Mouse (Mus musculus) lung, adult 18-20 months (tissue): ENCODE measurements at regions not wholly inside any gene's neighbourhood (a gene's known extent, or its start where the extent isn't known, plus 50 kb on each side); places are given as distances from the start of the nearest gene placed in this dataset.
A peak's percentile ranks its signal among the peaks of the same experiment; 100 is the strongest.

Source experiments
- DNase-seq, 2 experiments: peaks; one replicate each; pipeline ENCODE4 v3.0.0; 2022; ENCODE audit warnings: mixed read lengths in 2 of 2

DNA sequence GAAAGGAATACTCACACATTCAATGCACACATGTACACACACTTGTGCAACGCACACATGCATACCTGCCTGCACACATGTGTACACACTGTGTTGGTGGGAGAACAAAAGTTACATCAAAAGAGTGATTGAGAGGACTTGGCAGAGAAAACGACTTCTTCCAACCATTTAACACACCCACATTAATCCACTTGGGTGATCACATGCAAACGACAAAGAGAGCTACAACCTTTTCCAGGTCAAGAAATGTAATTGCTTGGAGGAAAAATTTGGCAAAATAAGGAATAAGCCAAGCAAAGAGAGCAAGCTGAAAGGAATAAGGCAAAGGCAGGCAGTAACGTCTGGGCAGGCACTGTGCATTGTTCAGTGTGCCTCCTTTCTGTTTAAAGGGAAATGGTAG lies 67.3 kb downstream of the C1d start:
- no peak for DNase-seq

- DNase-seq, result no peak
Measured at GRCm38 (mm10) chr11:17325731-17326646, 68.6 kb downstream of the C1d start.

DNA sequence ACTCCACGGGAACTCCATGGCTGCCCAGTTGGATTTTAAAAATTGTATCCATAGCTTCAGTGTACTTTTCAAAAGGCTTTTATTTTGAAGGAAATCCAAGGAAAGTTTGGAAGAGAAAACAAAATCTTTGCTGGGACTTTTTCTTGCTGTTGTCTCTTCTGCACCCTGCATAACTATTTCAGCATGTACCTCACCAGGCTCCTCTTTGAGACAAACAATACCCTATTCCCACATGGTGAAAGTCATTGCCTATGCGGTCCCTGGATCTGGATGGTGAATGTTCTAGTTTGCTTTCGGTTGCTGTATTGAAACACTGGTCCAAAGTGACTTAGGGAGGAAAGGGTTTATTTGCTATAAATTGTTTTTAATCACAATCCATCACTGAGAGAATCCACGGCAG lies 69.3 kb downstream of the C1d start:
- no peak for DNase-seq

DNA sequence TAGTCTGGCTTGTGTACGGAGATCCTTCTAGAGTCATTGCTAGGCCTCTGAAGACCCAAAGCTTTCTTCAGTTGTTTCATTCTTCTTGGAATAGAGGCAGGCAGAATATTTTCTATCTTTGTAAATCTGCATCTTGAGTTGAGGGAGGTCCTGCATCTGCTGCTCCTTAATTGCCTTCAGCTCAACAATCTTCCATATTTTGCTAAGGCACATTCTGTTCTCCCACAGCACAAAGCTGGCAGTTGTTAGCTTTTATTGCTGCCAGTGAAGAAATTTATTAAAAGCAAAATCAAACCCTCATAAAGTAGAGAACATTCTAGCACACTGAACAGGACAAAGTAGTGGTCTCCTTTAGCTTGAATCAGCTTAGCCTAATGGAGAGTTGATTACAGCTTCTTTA lies 94.1 kb downstream of the C1d start:
- no peak for DNase-seq

GRCm38 (mm10) chr11:17352148-17353130 lies 95.1 kb downstream of the C1d start:
- no peak for DNase-seq

- DNase-seq, result no peak
Measured at GRCm38 (mm10) chr11:17359698-17360254, 102.4 kb downstream of the C1d start.

DNA sequence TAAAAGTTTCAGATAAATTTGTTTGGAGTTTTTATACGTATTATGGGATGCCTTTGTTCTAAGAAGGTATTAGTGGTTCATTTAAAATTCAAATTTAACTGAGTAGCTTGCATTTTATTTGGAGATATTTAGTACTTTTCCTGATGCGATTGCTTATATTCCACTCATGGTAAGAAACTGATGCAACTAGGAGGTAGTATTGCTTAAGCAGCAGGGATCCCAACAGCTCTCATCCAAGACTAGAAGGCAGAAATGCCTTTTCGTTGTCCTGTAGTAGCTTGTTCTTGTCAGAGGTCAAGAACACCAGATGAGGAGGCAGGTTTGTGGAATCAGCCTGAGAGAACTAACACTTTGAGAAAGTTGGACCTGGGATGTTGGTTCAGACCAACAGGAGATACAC lies 120.5 kb downstream of the C1d start:
- no peak for DNase-seq

DNA sequence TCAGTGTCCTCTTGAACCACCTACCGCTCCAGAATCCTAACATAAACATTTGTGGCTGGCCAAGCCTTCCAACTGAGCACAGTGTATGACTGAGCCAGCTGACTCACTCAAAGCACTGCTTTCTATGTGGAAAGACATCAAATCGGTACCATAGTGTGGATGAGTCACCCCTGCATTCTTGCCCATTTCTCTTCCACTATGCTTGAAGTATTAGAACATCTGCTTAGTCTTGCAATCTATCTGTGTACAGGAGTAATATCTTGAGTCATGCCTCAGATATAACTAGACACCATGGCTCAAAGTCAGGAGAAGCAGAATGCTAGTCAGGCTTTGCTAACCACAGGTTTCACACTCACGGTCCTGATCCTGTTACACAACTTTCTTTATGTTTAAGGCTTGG lies 129.4 kb downstream of the C1d start:
- DNase-seq, result no peak

GRCm38 (mm10) chr11:17393832-17394231 lies 136.5 kb downstream of the C1d start:
- DNase-seq, result no peak

DNA sequence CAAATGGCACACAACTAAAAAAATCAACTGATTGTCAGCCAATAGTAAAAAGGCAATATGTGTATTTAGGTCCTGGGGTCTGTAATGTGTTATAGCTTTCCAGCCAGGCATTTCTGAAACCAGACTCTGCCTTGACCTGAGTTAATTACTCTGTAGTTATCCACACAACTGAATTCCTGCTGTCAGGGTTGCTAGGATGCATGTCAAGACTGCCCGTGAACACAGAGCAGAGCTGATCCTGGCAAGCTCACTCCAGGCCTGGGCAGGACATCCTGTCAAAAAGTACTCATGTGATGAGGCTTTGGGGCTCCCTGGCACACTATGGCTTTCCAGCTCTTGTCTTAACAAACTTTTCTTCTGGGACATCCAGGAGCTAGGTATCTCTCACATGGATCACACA lies 157.2 kb downstream of the C1d start:
- no peak for DNase-seq

GRCm38 (mm10) chr11:17415144-17415543 lies 157.8 kb downstream of the C1d start:
- no peak for DNase-seq

DNA sequence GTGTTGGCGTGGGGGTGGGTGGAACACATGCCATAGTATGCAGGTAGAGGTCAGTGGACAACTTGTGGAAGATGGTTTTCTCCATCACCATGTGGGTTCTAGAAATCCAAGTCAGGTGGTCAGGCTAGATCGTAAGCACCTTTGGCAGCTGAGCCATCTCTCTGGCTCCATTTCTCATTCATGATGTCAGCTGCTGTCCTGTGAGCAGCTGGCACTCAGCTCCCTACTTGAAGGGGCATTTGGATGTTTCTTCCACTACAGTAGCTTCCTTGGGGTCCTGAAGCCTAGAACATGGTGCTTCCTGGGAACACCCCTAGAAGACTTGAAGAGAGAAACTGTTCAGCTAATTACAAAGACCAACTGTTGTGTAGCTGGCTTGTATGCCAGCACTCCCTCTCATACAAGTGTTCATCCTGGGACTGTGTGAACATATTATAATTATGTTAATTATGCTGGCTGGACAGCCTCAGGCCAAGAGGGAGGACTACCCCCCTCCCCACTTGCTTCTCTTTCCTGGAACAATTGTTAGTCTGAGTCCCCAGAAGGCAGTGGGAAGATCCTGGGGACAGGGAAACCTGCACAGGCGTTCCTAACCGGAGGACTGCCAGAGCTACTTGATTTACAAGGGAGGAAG lies 160.4 kb downstream of the C1d start:
- no peak for DNase-seq

DNA sequence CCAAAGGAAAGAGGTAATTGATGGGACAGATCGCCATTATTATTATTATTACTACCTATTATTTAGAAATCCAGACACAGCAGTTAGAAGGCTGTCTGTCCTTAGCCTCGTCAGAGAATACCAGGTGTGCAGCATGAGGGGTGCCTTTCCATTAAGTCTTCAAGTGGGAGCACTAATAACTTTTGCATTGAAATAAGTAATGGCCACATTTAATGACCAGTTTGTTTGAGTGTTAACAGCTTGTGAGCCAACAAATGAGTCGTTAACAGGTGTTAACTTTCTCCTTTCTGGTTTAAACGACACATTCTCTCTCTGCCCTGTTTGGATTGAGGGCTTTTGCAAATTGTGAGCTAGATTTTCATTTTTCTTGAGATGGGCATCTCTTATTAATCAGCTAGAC lies 184.8 kb downstream of the C1d start:
- DNase-seq, result no peak

DNA sequence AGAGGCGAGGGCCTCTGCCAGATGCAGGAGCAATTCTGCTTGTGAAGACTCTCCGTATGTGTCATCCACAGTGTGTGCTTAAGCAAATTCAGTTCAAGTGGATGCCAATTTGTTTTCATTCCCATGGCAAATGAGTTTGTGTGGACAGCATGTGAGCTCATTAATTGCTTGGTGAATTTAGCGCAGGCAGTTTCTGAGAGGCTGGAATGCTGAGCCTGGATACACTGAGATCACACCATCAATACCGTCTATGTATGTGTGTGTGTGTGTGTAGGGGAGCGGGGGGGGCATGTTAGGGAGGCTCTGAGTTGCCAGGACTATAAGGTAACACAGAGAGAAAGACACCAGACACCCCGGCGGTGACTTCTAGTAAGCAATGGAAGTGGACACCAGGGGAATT lies 191.9 kb downstream of the C1d start:
- no peak for DNase-seq

DNA sequence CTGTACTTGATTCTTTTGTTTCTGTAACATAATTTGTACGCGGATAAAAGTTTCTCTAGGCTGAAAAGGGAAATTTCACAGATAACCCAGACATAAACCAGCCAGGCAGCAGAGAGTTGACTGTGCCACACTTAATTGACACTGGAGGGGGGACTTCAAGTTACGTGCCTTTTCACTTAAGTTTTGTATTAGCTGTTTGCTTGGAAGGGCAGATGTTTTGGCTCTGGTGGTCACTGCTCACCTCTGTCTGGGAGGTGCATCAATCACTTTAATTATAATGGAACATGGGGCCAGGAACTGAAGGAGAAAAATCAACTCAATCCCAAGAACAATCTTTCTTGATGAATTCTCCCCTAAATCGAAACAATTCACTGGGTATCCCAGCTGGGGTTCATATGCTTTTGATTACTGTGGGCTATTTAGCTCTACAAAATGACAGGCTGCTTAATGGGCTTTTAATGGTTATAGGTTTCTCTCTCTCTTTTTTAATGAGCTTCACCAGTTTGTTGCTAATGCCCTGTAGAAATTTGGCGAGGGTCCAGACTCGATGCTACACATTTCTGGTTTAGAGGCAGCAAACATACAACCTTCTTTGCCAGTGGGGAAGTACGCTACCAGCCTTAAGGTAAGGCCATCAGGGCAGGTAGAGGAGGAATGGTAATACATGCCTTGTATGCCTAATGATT lies 193.1 kb downstream of the C1d start:
- DNase-seq, result no peak

DNA sequence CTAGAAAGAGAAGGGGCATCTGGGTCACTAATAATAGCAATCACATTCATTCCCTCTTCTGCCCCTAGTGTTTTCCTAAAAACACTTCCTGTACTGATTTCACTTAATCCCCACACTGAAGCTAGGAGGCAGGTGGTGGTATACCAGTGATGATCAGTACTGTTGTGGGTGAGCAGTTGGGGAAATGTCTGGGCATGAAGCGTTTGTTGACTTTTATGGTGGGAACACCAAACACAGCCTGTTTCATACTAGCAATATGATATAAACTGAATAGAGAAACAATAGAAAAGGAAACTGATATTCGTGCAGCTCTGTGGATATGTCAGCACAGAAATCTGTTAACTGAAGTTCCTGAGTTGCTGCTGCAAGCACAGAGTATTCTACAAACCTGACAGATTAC lies 194.1 kb downstream of the C1d start:
- DNase-seq, result no peak

GRCm38 (mm10) chr11:17453530-17453929 lies 196.2 kb downstream of the C1d start:
- no peak for DNase-seq

- no peak for DNase-seq
Measured at GRCm38 (mm10) chr11:17458946-17459345, 201.6 kb downstream of the C1d start.

- peak in 1 of 2 experiments; percentile 20 for DNase-seq
Measured at GRCm38 (mm10) chr11:17460024-17460919, 202.9 kb downstream of the C1d start.

DNA sequence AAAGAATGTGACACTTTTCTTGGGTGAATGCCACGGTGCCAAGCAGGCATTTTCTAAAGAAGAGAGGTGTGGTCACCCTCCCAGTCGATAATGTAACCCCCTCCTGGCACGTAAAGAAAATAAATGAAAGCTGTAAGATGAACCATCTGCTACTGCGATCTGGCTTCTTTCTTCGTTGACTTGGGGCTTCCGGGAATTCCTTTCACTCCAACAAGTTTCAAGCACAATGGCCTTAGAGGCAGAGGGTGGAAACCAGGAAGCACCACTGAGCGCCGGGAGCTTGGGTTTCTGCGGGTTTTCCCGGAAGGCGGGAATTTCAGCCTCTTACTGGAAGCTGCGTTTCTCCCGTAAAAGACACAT lies 203.5 kb downstream of the C1d start:
- peak in 1 of 2 experiments; percentile 8 for DNase-seq

GRCm38 (mm10) chr11:17461701-17462100 lies 204.3 kb downstream of the C1d start:
- no peak for DNase-seq
